Mouse (Mus musculus) lung, postnatal 0 days (tissue): ENCODE results near the gene Gm11492.

Experiments
- CTCF ChIP-seq: IDR thresholded peaks from 2 replicates; pipeline ENCODE4 v1.5.1; 2016; ENCODE audit warnings: antibody characterized with exemption, mild to moderate bottlenecking
- EP300 ChIP-seq: IDR thresholded peaks from 2 replicates; pipeline ENCODE4 v1.6.1; 2016; ENCODE audit warnings: antibody characterized with exemption, mild to moderate bottlenecking, control low read depth

DNA sequence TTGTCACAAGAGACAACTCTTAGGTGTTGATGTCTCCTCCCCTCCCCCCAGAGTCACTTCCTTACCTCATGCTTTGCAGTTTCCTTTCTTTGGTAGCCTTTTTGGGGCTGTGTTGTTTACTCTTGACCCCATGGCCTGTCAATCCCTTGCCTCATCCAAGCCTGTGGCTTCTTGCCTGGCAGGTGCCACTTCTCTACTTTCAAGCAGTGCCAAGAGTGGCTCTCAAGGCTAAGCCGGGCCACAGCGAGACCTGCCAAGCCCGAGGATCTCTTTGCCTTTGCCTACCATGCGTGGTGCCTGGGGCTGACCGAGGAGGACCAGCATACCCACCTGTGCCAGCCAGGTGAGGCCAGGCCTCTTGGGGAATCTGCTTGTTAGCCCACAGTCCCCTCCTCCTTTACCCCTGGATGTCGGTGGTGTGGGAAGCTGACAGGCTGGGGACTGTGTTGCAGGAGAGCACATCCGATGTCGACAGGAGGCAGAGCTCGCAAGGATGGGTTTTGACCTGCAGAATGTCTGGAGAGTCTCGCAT lies 33.9 kb downstream of the Gm11492 start:
- TF ChIP-seq CTCF (no peak), EP300 (no peak)
